Mouse (Mus musculus) urinary bladder, postnatal 14 days (tissue): ENCODE results near the gene Cotl1.

ENCODE experiments used
- DNase-seq: peaks from one replicate; pipeline ENCODE4 v3.0.0; 2021; ENCODE audit warnings: low spot score

The Cotl1 gene

DNA sequence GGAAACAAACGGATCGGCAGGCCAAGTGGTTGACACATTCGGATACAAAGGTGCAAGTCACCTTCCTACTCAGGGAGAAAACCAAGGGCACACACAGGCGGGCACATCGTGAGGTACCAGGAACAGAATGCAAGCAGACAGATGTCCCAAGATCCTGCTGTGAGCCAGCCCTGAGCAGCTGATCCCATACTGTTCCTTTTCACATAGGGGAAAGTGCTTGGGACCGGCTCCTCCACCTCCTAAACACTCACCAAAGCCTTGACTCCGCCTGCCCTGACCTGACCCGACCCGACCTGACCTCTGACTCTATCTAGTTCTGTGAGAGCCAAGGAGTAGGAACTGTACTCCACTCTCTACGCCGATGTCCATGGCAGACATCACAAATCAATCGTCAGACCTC is 22.9 kb downstream of the Cotl1 start:
- no peak for DNase-seq

DNA sequence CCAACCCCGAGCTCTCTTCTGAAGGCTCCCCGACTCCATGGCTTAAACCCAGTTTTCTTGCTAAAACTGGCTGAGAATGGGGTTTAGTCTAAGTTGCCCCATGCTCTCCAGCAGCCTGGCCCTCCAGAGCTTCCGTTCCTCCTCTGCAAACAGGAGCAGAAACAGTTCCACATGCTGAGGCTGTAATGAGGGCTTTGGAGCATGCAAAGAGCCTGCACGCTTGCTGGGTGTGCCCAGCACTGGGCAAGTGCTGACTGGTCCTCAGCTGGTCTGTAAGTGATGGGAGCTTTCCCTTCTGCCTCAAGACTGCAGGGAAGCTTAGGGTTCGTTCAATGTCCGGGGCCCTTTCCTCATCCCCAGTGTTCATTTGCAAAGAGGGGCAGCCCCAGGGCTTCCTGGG is 24.1 kb downstream of the Cotl1 start:
- DNase-seq: peak; percentile 64

DNA sequence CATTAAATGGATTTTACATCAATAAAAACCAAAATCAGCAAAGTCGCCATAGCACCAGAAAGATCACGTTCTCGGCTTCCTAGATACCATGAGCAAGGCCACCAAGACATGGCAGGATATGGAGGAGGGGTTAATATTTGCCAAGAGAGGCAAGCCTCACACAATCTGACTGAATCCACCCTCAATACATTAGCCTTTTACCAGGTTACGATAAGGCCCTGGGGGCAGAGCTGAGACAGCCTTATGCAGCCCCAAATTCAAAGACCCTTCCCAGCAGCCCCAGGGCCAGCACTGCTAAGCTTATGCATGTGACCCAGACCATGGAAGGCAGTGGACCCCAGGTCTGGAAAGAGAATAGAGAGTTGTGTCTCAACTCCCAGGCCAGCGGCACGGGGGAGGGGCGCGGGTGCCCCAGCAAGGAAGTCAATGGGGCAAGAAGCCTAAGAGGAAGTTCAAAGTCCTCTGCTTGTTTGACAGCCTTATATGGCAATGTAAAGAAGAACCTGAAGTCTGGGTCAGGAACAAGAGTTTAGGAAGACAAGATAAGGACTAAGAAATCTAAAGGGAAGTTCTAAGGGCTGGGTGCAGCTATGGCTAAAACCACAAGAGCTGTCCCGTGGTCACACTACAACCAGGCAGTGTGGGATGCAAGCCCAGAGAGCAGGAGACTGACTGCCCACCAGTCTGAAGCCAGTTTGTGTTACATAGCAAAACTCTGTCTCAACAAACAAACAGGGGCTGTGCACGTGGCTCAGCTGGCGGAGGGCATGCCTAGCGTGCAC is 27.5 kb downstream of the Cotl1 start:
- DNase-seq: no peak

DNA sequence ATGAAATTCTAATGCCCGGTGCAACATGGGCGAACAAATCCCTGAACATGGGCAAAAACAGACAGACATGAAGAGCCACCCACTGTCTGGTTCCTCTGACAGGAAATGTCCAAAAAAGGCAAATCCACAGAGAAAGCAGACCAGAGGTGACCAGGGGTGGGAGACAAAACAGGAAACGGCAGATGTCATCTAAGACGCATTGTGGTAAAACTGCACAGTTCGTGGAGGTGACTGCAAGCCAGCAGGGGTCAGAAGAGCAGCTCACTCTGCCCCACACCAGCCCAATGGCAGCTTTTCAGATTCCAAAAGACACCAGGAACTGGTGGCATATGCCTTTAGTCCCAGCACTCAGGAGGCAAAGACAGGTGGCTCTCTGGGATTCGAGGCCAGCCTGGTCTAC is 28.4 kb downstream of the Cotl1 start:
- DNase-seq: no peak

DNA sequence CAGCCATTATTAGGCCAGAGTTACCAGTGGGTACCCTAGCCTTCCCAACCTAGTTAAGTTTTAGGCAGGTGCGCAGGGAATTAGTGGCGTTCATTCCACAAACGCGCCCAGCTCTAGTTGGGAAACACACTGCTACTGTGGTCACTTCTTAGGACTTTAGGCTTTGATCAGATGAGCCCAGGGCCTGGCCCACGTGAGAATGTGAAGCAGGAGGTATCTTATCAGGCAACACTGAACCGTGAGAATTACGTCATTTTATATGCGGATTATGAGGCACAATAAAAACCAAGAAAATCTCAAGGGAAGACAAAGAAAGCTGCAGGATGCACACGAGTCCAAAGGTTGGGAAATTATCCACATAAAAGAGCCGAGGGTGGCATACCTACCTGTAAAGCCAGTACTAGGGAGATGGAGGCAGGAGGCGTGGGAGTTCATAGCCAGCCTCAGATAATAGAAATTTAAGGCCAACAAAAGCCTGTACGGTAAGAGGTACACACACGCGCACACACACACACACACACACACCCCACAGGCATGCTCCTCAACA is 29.3 kb downstream of the Cotl1 start:
- DNase-seq: no peak

DNA sequence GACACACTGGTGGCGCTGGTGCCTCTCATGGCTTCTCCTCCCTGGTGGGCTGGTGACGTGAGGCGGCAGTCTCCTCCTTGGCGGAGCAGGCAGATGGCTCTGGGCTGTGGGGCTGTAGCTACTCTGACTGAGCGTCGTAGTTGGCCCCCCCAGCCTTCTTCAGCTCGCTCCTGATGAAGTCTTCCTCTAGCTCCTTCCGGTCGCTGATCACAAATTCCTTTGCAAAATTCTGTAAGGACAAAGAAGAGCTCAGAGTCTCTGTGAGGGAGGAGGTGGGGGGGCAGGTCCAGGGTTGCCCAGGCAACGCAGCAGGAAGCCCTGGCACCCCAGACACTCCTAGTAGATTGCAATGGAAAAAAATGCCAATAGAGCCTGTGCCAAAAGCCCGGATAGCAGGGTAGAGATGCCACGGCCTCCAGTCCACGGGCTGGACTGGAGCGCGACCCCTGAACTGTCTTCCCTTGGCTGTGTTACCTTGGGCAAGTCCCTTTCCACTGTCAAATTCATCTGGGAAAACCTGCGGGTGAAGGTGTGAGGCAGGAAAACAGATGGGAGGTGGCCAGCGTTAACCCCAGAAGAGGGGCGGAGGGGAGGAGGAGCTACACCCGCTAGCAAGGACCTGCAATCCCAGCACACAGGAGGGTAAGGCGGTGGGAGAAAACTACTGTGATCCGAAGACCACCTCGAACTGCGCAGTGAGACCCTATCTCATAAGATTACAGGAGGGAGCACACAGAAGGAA is 30.0 kb downstream of the Cotl1 start:
- DNase-seq: no peak

DNA sequence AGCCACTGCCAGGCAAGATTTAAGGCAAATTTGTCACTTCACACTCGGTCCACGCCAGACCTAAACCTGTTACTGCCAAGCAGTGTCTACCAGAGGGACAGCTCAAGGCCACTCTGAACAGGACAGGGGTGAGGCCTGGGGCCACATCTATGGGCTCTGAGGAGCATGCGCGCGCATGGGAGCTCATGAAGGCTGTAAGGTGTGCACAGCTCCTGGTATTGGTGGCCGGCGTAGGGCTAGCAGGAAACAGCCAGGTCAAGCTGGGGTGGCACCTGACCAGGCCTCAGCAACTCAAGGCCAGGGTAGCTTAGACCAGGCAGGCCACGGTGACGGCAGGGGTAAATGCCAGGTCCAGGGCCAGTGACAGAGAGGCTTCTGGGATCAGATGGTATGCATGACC is 30.7 kb downstream of the Cotl1 start:
- DNase-seq: no peak

DNA sequence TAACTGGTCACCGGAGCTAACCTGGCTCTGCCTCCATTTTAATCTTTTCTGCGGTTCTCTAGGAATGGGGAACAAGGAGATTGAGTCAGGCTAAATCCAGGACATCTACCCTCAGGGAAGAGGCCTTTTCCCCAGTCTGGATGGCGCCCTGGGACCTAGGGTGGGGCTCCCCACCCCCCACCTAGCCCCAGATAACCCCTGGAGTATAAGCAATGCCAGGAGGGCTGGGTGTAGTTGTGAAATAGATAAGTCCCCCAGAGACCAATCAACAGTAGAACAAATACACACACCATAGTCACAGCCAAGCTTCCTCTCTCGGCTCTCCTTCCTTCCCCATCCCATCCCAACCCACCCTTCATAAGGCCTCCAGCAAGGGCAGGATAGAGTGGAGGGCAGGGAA is 32.7 kb downstream of the Cotl1 start:
- no peak for DNase-seq

DNA sequence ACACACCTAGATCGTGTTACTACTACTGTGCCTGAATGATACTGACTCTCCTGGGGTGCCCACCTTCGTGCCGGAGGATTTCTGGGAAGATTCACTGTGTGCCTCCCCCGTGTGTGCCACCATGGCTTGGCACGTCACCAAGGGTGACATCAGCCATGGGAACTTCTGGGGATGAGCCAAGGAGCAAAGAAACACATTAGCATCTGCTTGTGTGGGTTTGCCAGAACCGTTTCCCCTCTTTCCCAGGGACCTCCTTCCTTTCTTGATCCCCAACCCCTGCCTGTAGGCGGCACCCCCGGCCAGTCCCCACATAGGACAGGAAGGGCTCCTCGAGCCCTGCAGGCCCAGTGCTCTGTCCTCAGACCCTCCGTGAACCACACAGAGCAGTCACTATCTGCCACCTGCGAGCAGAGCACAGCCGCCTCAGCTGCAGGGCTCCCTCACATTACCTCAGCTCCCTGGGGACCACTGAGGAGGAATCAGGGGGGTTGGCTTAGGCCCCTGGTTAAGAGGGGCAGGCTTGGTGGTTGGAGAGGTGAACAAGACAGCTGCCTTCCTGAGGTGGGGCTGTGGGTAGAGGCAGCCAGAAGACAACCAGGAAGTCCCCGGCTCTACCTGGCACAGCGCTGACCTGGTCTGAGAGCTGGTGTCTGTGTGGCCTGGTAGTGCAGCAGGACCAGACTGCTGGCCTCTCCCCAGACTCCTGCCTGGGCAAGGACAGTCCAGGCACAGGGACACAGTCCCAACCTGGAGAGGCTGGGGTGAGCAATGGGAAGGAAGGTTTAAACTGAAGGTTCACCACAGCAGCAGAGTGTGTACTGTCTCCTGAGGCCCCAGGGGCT is 33.7 kb downstream of the Cotl1 start:
- no peak for DNase-seq

DNA sequence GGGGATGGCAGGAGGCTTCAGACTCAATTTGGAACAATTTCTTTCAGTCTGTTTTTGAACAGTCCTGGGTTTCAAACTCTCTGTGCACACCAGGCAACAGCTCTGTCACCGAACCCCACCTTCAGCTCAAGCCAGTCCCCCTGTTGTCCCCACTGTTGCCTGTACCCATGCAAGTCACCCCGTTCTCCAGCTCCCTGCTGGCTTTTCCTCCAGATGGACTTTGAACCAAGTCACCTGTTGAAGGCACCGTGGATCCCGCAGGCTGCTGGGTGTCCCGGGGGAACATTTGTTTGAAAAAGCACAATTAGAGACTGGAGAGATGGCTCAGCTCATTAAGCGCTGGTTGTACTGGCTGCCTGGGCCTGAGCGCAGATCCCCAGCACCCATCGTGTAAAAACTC is 35.1 kb downstream of the Cotl1 start:
- DNase-seq: no peak

DNA sequence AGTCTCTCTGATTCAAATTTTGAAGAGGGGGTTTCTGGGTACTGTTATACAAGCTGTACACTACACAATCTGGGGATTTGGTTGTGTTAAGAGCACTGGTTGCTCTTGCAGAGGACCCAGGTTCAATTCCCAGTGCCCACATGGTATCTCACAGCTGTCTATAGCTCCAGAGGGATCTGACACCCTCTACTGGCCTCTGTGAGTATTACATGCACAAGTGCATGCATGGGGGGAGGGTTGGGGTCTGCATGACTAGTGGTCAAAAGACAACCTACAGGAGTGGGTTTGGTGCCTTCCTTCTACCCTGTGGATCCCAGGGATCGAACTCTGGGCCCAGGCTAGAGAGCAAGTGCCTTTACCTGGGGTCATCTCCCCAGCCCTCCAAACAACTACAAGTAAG is 37.8 kb downstream of the Cotl1 start:
- DNase-seq: no peak

DNA sequence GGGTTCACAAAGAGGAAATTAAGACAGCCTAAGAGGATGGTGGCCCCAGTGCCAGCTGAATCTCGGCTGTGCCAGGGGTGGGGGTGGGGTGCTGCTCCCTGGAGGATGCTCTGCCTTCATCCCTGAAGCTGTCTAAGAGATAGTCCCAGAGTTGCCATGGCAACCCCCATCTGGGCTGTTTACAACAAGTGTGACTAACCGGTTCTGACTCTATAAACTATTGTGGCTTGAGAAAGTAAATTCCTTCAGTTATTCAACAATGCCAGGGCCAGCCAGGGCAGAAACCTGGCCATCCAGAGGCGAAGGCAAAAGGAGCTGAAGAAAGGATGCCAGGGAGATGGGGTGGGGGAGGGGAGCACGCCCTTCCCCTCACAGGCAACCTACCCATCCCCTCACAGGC is 39.2 kb downstream of the Cotl1 start:
- DNase-seq: no peak

DNA sequence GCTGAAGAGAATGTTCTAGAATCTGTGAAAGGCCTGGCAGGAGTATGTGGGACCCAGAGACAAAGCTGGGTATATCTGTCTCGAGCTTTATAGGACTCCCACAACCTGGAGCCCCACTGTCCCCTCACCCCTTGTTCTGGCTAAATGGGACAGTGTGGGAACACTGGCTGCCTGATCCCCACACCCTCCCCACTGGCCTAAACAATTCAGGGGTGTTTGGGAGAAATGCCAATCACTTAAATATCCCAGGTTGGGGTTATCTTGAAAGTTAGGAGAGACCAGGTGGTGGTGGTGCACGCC is 41.4 kb downstream of the Cotl1 start:
- no peak for DNase-seq

DNA sequence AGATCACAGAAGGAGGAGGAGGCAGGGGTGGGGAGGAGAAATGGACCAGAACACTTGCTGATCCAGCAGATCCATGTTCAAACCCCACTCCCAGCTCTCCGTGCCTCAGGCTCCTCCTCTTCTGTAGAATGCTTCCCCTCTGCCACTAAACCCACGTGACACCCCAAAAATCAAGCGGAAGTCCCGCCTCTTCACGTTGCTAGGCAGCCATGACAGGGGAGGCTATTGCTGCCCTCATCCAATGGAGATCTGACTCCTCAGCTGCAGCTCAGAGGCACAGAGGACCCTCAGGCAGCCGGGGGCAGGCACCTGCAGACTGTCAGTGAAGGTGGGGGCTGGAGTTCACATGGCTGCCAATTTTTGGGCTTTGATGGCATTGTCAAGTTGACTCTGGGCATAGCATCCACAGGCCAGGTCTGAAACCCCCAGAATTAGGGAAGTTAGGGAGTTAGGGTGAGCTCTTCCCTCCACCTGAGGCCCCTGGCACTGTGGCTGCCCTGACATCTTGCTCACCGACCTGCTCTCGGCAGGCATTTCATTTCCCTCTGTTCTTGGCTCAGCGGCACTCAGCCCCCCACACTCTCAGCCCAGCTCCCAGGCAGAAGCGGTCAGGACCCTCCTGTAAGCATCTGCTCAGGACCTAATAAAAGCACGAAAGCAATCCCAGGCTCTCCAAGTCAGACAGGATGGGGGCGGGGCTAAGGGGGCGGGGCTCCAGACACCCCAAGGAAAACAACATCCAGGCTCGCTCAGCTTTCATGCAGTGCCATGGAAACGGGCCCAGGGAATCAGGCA is 42.0 kb downstream of the Cotl1 start:
- peak; percentile 56 for DNase-seq

DNA sequence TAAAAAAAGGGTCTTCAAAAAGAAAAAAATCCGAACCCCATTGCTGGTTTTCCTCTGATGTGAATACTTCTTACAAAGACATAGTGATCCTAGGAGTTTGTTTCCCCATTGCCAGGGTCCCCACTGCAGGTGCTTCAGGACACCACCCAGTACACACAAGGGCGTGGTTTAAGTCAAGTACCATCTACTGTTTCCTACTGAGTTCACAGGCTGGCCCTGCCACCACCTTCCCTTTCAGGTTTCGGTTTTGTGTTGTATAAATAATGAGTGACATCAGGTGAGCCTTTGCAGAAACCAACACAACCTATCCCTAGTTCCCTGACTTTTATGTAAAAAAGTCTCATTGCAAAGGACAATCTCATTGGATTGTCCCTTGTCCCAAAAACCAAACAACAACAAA is 44.7 kb downstream of the Cotl1 start:
- DNase-seq: no peak

DNA sequence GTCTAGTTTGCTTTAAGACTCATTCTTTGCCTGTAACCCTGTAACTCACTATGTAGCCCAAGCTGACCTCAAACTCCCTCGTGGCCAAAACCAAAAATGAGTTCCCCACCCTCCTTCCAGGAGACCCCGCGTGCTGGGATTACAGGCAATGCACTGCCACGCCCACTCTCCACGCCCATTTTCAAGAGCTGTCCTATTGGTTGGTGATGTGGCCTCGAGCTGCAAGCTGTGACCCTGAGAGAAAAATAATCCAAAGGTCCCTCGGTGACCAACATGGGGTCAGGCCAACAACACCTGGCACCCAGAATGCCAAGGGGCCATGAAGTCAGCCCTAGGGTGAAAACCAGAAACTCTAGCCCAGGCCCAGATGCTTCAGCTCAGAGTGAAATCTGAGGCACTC is 45.7 kb downstream of the Cotl1 start:
- DNase-seq: no peak

DNA sequence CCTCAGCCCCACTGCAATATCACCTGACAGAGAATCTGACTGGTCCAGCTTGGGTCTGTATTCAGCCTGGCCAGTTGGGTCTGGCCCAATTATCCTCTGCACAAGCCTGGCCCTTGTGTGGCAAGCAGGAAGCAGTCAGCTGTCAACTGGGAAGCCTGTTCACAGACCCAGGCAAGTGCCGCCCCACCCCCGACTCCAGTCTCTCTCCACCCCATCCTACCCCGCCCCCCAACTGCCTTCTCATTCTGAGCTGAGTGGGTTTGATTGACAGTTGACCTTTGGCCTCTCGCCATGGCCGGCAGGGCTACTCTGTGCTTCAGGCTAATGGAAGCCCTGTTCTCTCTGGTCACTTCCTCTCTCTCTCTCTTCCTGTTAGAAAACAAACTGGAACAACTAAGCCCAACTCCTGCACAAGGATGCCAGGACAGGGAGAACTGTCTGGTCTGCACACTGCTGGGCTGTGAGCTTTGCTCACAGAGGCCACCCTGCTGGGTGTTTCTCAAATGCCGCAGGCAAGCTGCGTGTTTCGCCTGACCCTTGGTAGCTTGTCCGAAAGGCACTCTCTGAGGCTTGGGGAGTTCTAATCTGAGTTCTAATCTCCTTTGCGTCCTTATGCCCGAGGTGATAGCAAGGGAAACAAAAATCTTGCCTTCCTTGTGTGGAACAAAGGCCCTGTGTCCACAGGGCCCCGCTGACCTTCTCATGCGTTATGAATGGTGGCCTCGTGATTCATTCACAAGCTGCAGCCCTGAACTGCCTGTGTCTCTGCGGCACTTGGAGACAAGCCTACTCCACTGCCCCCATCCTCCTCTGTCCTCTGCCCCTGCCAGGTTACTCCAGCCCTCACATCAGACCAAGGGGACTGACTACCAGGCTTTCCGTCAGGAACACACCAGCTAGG is 48.3 kb downstream of the Cotl1 start:
- peak; percentile 54 for DNase-seq

DNA sequence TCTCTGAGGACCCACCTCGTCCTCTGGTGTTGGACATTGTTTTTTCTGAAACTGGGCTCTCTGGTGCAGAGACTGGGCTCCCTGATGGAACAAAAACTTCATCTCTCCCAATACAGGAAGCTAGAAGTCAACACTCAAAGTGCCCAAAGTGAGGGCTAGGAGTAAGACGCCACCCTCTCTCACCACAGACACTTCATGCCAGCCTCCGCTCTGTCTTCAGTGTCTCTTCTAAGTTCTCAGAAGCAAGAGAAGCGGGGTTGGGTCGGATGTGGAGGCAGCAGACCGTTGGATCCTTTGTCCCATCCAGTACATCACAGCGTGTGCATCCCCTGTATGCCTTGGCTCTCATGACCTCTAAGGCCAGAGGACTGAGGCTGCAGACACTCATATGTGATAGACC is 50.8 kb downstream of the Cotl1 start:
- DNase-seq: no peak

DNA sequence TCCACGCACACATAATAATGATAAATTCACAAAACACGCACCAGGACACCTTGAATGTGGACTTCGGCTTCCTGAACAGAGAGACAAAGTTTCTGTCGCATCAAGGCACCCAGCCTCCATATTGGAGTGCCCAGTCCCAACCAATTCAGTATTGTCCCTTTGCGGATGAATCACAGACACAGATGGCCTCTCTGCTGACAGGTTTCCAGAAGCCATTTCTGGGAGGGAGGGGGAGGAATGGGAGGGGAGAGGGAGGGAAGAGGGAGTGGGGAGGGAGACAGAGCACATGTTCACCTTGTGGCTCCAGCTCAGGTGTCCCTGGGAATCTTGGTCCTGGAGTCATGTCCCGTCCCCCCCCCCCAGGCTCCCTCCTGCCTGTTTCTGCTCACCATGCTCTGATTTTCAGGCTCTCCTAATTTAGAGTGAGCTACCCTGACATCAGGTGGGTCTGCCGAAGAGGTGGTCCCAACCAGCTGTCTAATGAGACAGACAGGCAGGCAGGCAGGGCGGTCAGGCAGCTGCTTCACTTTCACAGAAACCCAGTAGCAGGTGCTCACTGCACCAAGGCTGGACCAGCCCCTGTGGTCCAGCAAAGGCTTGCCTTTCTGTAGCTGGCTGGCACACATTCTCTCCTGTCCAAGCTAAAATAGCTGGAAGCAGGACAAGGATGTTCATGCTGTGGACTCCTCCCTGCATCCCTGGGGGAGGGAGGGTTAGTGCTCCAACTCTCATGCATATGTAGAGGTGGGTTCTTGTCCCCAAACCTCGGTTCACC is 51.5 kb downstream of the Cotl1 start:
- DNase-seq: no peak

DNA sequence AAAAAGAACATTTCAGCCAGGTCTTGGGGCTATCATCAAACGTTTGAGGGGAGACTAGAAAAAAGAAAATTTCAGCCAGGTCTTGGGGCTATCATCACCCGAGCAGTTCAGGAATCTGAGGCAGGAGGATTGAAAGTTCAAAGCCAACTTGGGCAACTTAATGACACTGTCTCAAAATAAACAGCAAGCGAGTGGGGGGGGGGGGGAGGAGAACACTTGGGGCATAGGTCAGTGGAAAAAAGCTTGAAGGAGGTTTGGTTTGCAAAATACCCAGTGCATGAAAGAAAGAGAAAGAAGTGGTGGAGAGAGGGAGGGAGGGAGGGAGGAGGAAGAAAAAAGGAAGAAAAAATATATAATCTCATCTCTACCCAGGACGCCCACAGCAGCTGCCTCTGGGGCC is 53.0 kb downstream of the Cotl1 start:
- no peak for DNase-seq
